Mouse (Mus musculus): ENCODE measurements at regions not wholly inside any gene's neighbourhood (a gene's known extent, or its start where the extent isn't known, plus 50 kb on each side); places are given as distances from the start of the nearest gene placed in this dataset.
A peak's percentile ranks its signal among the peaks of the same experiment; 100 is the strongest.

DNA sequence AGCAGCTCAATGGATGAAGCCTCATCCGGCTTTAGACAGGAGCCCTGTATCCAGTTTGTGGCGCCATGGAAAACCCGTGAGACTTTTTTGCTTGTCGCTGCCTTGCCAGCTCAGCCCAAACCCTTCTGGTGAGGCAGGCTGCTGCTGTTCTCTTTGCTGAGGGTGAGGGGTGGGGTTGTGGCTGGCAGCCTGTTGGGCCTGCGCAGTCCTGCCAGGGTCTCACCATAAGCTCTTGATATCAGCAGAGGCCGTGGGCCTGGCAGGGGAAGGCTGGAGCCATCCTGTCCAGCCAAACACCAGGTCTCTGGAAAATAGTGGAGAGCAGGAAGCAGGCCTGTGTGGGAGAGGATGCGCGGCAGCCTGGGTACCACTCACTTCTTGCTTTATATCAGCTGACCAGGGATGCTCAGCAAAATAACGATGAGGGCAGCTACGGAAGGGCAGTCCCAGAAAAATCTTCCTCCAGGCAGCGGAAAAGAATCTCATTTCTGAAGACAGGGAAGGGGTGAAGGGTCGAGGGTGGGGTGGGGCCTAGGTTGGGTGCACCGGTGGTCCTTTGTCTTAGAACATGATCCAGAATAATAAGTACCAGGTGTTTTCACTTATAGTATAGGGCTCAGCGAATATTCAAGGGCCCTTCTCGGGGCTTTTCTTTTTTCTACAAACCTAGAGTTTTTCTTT is 73.4 kb upstream of the Medag start:
- Histone ChIP-seq H3K4me3 (no peak overlapping the region), H3K9ac (no peak overlapping the region), H3K9me3 (no peaks in the 10 kb centered on the region), H3K4me1 (replicated peaks) (peaks cover 16% of the 10 kb centered on the region), H3K27ac (replicated peaks) (peak overlapping the region; percentile 61), H3K27me3 (no peaks in the 10 kb centered on the region), H3K36me3 (no peaks in the 10 kb centered on the region), H3K4me2 (no peak overlapping the region)
- 60% methylated on average over 15 of the region's 15 CpGs for WGBS
- no peak for ATAC-seq (ENCODE audit: low FRiP score, low read depth)

- no peak for ATAC-seq (ENCODE audit: low FRiP score, low read depth)
- H3K27ac ChIP-seq (replicated peaks): no peak overlapping the region
These were observed 72.9 kb upstream of the Medag start for GRCm38 (mm10) chr5:149338697-149339078.

GRCm38 (mm10) chr5:149340361-149340760 is 71.2 kb upstream of the Medag start:
- Histone ChIP-seq H3K27me3 (no peaks in the 10 kb centered on the region), H3K36me3 (no peaks in the 10 kb centered on the region), H3K9ac (no peak overlapping the region), H3K27ac (replicated peaks) (no peak overlapping the region), H3K9me3 (no peaks in the 10 kb centered on the region), H3K4me1 (replicated peaks) (peaks cover 16% of the 10 kb centered on the region), H3K4me2 (no peak overlapping the region), H3K4me3 (no peak overlapping the region)
- ATAC-seq (ENCODE audit: low FRiP score, low read depth): no peak
- WGBS: 76% methylated on average over 7 of the region's 7 CpGs

More at GRCm38 (mm10) chr5:149338697-149339078, 72.9 kb upstream of the Medag start:
- 67% methylated on average over 5 of the region's 5 CpGs for WGBS
- H3K4me1 ChIP-seq (replicated peaks): peaks cover 16% of the 10 kb centered on the region
- no peaks in the 10 kb centered on the region for H3K27me3 ChIP-seq
- H3K4me3 ChIP-seq: no peak overlapping the region
- no peak overlapping the region for H3K9ac ChIP-seq
- H3K9me3 ChIP-seq: no peaks in the 10 kb centered on the region
- H3K36me3 ChIP-seq: no peaks in the 10 kb centered on the region
- H3K4me2 ChIP-seq: no peak overlapping the region

- ATAC-seq (ENCODE audit: low FRiP score, low read depth): no peak
These were observed 70.1 kb upstream of the Medag start for GRCm38 (mm10) chr5:149341461-149341860.

GRCm38 (mm10) chr5:149343610-149344527 is 67.7 kb upstream of the Medag start:
- Histone ChIP-seq H3K27ac (replicated peaks) (no peak overlapping the region), H3K4me1 (replicated peaks) (no peaks in the 10 kb centered on the region), H3K4me2 (no peak overlapping the region), H3K9me3 (no peaks in the 10 kb centered on the region), H3K9ac (no peak overlapping the region), H3K27me3 (no peaks in the 10 kb centered on the region), H3K4me3 (no peak overlapping the region), H3K36me3 (no peaks in the 10 kb centered on the region)
- WGBS: 88% methylated on average over 21 of the region's 21 CpGs
- no peak for ATAC-seq (ENCODE audit: low FRiP score, low read depth)

More at GRCm38 (mm10) chr5:149341461-149341860, 70.1 kb upstream of the Medag start:
- H3K27me3 ChIP-seq: no peaks in the 10 kb centered on the region
- WGBS: 52% methylated on average over 6 of the region's 6 CpGs
- H3K4me3 ChIP-seq: no peak overlapping the region
- H3K4me1 ChIP-seq (replicated peaks): peaks cover 8% of the 10 kb centered on the region; the same call in 1 of the 2 replicates
- no peaks in the 10 kb centered on the region for H3K36me3 ChIP-seq
- no peak overlapping the region for H3K4me2 ChIP-seq
- no peak overlapping the region for H3K9ac ChIP-seq
- no peaks in the 10 kb centered on the region for H3K9me3 ChIP-seq
- H3K27ac ChIP-seq (replicated peaks): no peak overlapping the region

- no peak overlapping the region for H3K27ac ChIP-seq (replicated peaks)
- H3K4me1 ChIP-seq (replicated peaks): no peaks in the 10 kb centered on the region
- 83% methylated on average over 4 of the region's 4 CpGs for WGBS
- no peaks in the 10 kb centered on the region for H3K9me3 ChIP-seq
- H3K36me3 ChIP-seq: no peaks in the 10 kb centered on the region
- no peak for ATAC-seq (ENCODE audit: low FRiP score, low read depth)
- no peak overlapping the region for H3K9ac ChIP-seq
- no peaks in the 10 kb centered on the region for H3K27me3 ChIP-seq
- no peak overlapping the region for H3K4me2 ChIP-seq
- no peak overlapping the region for H3K4me3 ChIP-seq
These were observed 67.1 kb upstream of the Medag start for GRCm38 (mm10) chr5:149344528-149344855.

- Histone ChIP-seq H3K27ac (replicated peaks) (no peak overlapping the region), H3K9ac (no peak overlapping the region), H3K9me3 (no peaks in the 10 kb centered on the region), H3K4me1 (replicated peaks) (no peaks in the 10 kb centered on the region), H3K27me3 (no peaks in the 10 kb centered on the region), H3K36me3 (no peaks in the 10 kb centered on the region), H3K4me2 (no peak overlapping the region), H3K4me3 (no peak overlapping the region)
- ATAC-seq (ENCODE audit: low FRiP score, low read depth): no peak
- 91% methylated on average over 6 of the region's 6 CpGs for WGBS
These were observed 66.4 kb upstream of the Medag start for GRCm38 (mm10) chr5:149345161-149345560.

DNA sequence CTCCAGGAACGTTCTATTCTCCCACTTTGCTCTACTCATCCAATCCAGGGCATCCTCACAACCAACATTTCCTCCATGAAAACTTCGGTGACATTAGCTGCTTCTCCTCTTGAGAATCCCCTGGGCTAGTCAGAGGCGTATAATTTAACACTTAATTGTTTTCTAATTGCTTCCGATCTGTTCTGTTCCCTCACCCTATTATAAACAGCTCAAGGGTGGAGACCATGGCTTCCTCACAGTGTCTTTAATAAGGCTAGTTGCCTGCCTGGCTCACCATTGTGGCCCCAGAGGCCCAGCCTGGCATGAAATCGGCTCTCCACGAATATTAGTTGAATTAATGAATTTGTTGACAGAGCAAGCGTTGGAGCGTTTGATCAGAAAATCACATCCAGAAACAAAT is 61.9 kb upstream of the Medag start:
- H3K27ac ChIP-seq (replicated peaks): no peak overlapping the region
- no peak overlapping the region for H3K9ac ChIP-seq
- no peaks in the 10 kb centered on the region for H3K9me3 ChIP-seq
- 37% methylated on average over 8 of the region's 8 CpGs for WGBS
- ATAC-seq (ENCODE audit: low FRiP score, low read depth): no peak; the same call in 1 of the 2 replicates
- H3K4me3 ChIP-seq: no peak overlapping the region
- H3K36me3 ChIP-seq: no peaks in the 10 kb centered on the region
- H3K4me1 ChIP-seq (replicated peaks): peaks cover 16% of the 10 kb centered on the region
- no peaks in the 10 kb centered on the region for H3K27me3 ChIP-seq
- no peak overlapping the region for H3K4me2 ChIP-seq

DNA sequence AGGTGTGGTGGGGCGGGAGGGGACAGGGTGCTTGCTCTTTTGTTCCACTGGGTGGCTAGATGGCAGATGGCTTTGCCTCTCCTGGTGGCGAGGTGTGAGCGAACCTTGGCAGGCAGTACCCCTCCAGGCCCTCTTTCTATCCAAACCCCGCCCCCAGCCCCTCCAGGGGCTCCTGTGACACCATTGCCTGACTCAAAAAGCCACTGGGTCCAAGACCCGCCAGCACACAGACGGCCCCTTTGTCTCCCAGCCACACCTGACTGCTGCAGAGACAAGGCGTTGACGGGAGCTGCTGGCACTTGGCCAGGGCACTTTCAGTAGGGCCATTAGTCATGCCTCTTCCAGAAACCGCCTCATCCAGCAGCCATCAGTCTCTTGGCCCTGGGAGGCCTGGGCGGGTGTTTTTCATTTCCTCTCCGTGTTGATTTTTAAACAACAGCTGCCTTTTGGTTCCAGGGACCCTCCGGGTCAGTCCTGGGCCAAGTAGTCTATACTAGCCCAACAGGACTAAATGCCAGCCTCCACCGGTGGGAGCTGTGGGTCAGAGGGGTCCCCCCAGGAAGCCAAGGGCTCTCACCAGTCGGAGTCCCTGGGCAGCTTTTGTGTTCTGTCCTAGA is 58.4 kb upstream of the Medag start:
- H3K27me3 ChIP-seq: no peaks in the 10 kb centered on the region
- H3K4me3 ChIP-seq: no peak overlapping the region
- peaks cover 16% of the 10 kb centered on the region for H3K4me1 ChIP-seq (replicated peaks)
- ATAC-seq (ENCODE audit: low FRiP score, low read depth): peak; percentile 81
- H3K27ac ChIP-seq (replicated peaks): peak overlapping the region; percentile 43
- H3K4me2 ChIP-seq: peak overlapping the region; percentile 20; the same call in 1 of the 2 replicates
- WGBS: 14% methylated on average over 14 of the region's 14 CpGs
- no peaks in the 10 kb centered on the region for H3K9me3 ChIP-seq
- H3K36me3 ChIP-seq: no peaks in the 10 kb centered on the region
- no peak overlapping the region for H3K9ac ChIP-seq

- no peaks in the 10 kb centered on the region for H3K9me3 ChIP-seq
- H3K4me3 ChIP-seq: no peak overlapping the region
- peaks cover 16% of the 10 kb centered on the region for H3K4me1 ChIP-seq (replicated peaks)
- no peaks in the 10 kb centered on the region for H3K36me3 ChIP-seq
- no peak overlapping the region for H3K9ac ChIP-seq
- H3K27ac ChIP-seq (replicated peaks): no peak overlapping the region
- H3K27me3 ChIP-seq: no peaks in the 10 kb centered on the region
- ATAC-seq (ENCODE audit: low FRiP score, low read depth): no peak
- H3K4me2 ChIP-seq: no peak overlapping the region
- WGBS: 80% methylated on average over 4 of the region's 4 CpGs
These were observed 57.0 kb upstream of the Medag start for GRCm38 (mm10) chr5:149354448-149355115.

DNA sequence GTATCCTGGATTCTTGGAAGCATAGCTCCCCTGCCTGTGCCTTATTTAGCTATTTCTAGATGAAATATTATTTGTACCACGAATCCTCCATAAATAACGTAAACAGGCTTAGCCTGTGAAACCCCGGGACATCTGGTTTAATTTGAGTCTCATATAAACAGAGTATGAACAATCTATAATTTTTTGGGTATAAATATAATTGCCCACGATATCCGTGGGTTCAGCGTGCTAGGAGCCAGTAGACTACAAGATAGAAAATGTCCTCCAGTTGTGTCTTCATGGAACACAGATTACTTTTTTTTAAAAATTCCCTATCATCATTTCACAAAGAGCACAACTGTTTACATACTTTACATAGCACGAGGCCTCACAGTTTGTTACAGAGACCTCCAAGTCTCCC is 56.4 kb upstream of the Medag start:
- Histone ChIP-seq H3K36me3 (no peaks in the 10 kb centered on the region), H3K4me2 (no peak overlapping the region), H3K4me3 (no peak overlapping the region), H3K9me3 (no peaks in the 10 kb centered on the region), H3K9ac (no peak overlapping the region), H3K4me1 (replicated peaks) (peaks cover 16% of the 10 kb centered on the region), H3K27ac (replicated peaks) (no peak overlapping the region), H3K27me3 (no peaks in the 10 kb centered on the region)
- WGBS: 84% methylated on average over 7 of the region's 7 CpGs
- no peak for ATAC-seq (ENCODE audit: low FRiP score, low read depth)

DNA sequence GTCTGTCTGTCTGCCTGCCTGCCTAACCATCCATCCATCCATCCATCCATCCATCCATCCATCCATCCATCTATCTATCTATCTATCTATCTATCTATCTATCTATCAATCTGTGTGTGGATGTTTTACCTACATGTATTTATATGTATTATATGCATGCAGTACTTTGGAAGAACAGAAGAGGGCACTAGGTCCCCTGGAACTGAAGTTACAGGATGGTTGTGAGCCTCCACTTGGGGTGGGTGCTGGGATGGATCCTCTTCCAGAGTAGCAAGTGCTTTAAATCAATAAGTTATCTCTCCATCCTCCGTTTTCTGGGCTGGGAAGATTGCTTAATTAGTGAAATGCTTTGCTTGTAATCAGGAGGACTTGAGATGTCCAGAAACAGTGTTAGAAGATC is 54.6 kb upstream of the Medag start:
- ATAC-seq (ENCODE audit: low FRiP score, low read depth): no peak
- Histone ChIP-seq H3K4me1 (replicated peaks) (peaks cover 16% of the 10 kb centered on the region), H3K4me2 (no peak overlapping the region), H3K4me3 (no peak overlapping the region), H3K9me3 (no peaks in the 10 kb centered on the region), H3K27me3 (no peaks in the 10 kb centered on the region), H3K9ac (no peak overlapping the region), H3K27ac (replicated peaks) (no peak overlapping the region), H3K36me3 (no peaks in the 10 kb centered on the region)
- 97% methylated on average over 1 of the region's 1 CpGs for WGBS

Data from hindbrain, embryonic 15.5 days (tissue).